Mouse (Mus musculus): ENCODE measurements around the gene Snrpn. TPM values are rescaled to one million over a fixed set of nuclear protein-coding genes. Genes with fewer than 3 reads are reported as not detected.
"Not testable (repeated sequence)": the region's sequence is repeated elsewhere in the genome, so short reads cannot be mapped to it uniquely, and the experiment has no call there.

Snrpn gene
- 467 and 583 TPM in 2 replicates for polyA plus RNA-seq (2015; fragmentation: Nextera tagmentation; extraction: Ambion mirVana)

DNA sequence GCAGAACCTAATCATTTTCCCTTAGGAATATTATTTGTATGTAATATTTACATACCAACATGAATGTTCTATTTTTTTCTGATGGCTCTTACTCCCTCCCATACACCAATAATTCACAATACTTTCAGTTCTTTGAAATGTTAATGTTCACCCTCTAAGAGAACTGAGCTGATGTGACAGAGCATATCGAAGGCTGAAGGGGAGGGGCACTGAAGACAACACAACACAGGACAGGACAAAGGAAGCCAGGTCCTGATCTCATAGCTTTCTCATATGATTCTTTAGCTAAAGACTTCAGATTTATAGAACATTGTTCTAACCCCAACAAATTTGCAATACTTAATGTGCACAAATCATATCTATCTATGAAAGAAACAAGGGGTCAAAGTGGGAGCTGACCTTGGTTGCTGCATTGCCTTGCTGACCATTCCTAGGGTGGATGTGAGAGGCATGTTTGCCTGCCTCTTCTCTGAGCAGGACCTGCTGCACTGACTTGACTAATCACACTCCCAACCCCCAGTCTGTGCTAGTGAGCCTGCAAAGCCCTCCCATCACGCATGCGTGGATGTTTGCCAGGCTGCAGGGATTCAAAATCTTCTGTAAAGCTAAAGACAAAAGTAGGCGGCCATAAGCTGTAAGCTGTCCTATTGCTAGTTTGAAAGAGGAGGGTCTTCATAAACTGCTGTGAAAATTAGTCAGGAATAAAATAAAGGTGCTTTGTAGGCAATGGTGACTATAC, at the start of gene Snrpn:
Gene Snrpn, minus strand, starts transcription at position 478 of the 739 bp plus-strand sequence.
- WGBS, result 46% methylated on average over 4 of the region's 4 CpGs
- H3K4me2 ChIP-seq (ENCODE audit: low read length), result no peak within 1 kb of the TSS

DNA sequence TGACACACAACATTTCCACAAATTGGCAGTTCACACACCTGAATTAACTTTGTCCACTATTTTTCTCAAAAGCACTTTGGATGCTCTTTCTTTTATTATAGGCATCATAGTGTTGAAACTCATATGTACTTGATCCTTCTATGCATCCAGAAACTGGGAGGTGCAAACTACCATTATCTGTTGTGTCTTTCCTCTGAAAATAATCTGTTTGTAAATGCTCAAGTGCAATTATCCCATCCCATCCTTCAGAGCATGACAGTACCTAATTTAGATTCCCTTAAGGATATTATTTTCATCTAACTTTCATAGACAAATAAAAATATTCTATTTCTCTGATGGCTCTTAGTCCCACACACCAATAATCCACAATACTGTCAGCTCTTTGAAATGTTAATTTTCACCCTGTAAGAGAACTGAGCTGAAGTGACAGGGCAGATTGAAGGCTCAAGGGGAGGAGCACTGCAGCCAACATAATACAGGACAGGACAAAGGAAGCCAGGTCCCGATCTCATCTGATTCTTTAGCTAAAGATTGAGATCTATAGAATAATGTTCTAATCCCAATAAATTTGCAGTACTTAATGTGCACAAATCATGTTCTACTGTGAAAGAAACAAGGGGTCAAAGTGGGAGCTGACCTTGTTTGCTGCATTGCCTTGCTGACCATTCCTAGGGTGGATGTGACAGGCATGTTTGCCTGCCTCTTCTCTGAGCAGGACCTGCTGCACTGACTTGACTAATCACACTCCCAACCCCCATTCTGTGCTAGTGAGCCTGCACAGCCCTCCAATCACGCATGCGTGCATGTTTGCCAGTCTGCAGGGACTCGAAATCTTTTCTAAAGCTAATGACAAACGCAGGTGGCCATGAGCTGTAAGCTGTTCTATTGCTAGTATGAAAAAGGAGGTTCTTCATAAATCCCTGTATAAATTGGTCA, 30.5 kb upstream of the Snrpn start:
- Histone ChIP-seq H3K9ac (replicated peaks; ENCODE audit: low read depth, low read length) (no peak overlapping the region; the same call in 1 of the 2 replicates), H3K9me3 (ENCODE audit: control insufficient read depth, low read length) (no peaks in the 10 kb centered on the region), H3K4me1 (replicated peaks; ENCODE audit: control insufficient read depth, insufficient read depth, low read length) (no peaks in the 10 kb centered on the region), H3K27ac (ENCODE audit: low read length) (peak overlapping the region; percentile 73), H3K4me3 (replicated peaks; ENCODE audit: low read length) (no peak overlapping the region), H3K4me2 (ENCODE audit: low read length) (peak overlapping the region; percentile 34), H3K27me3 (replicated peaks; ENCODE audit: control insufficient read depth, insufficient read depth, low read length) (no peaks in the 10 kb centered on the region), H3K36me3 (ENCODE audit: control insufficient read depth, insufficient read depth) (no peaks in the 10 kb centered on the region)
- ATAC-seq, result peak; percentile 96
- 43% methylated on average over 5 of the region's 5 CpGs for WGBS

More for the DNA sequence above, at the start of gene Snrpn:
- Histone ChIP-seq H3K27me3 (replicated peaks; ENCODE audit: control insufficient read depth, insufficient read depth, low read length) (no peaks in the 10 kb centered on the region), H3K9ac (replicated peaks; ENCODE audit: low read depth, low read length) (no peak within 1 kb of the TSS), H3K36me3 (ENCODE audit: control insufficient read depth, insufficient read depth) (no peaks in the 10 kb centered on the region), H3K4me1 (replicated peaks; ENCODE audit: control insufficient read depth, insufficient read depth, low read length) (no peaks in the 10 kb centered on the region), H3K9me3 (ENCODE audit: control insufficient read depth, low read length) (no peaks in the 10 kb centered on the region), H3K27ac (ENCODE audit: low read length) (no peak within 1 kb of the TSS), H3K4me3 (replicated peaks; ENCODE audit: low read length) (no peak within 1 kb of the TSS)
- ATAC-seq, result peak; percentile 81

DNA sequence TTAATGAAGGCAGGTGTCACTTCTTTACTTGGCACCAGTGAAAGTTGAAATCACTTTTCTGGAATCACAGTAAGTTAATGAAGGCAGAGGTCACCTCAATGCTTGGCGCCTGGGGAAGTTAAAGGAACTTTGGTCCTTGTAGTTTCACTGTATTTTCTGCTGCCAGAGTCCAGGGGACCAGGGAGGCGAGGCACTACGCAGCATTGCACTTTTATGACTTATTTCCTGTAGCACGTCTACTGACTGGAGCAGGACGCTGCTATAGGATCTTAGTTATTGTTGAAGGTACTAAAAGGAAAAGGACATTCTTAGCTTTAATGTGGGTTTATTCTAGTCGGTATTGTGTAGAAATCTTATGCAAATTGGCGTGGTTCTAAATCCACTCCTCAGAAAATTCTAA, 14.7 kb downstream of the Snrpn start:
- no peaks in the 10 kb centered on the region; the same call in 1 of the 2 replicates for H3K4me1 ChIP-seq (replicated peaks; ENCODE audit: control insufficient read depth, insufficient read depth, low read length)
- H3K9ac ChIP-seq (replicated peaks; ENCODE audit: low read depth, low read length), result no peak overlapping the region
- no peak overlapping the region for H3K27ac ChIP-seq (ENCODE audit: low read length)
- H3K9me3 ChIP-seq (ENCODE audit: control insufficient read depth, low read length), result no peaks in the 10 kb centered on the region
- no peak overlapping the region for H3K4me2 ChIP-seq (ENCODE audit: low read length)
- no peaks in the 10 kb centered on the region for H3K36me3 ChIP-seq (ENCODE audit: control insufficient read depth, insufficient read depth)
- no peaks in the 10 kb centered on the region for H3K27me3 ChIP-seq (replicated peaks; ENCODE audit: control insufficient read depth, insufficient read depth, low read length)
- H3K4me3 ChIP-seq (replicated peaks; ENCODE audit: low read length), result no peak overlapping the region
- WGBS, result 80% methylated on average over 7 of the region's 7 CpGs
- ATAC-seq, result no peak

- not testable (repeated sequence) for H3K36me3 ChIP-seq (ENCODE audit: control insufficient read depth, insufficient read depth); H3K4me3 ChIP-seq (replicated peaks; ENCODE audit: low read length); H3K9ac ChIP-seq (replicated peaks; ENCODE audit: low read depth, low read length); ATAC-seq; H3K27me3 ChIP-seq (replicated peaks; ENCODE audit: control insufficient read depth, insufficient read depth, low read length); H3K9me3 ChIP-seq (ENCODE audit: control insufficient read depth, low read length); H3K4me1 ChIP-seq (replicated peaks; ENCODE audit: control insufficient read depth, insufficient read depth, low read length); H3K27ac ChIP-seq (ENCODE audit: low read length); H3K4me2 ChIP-seq (ENCODE audit: low read length)
- WGBS, result 59% methylated on average over 3 of the region's 3 CpGs
Measured at GRCm38 (mm10) chr7:60123086-60123624, 16.9 kb downstream of the Snrpn start.

GRCm38 (mm10) chr7:60122434-60123085, 17.5 kb downstream of the Snrpn start:
- 64% methylated on average over 2 of the region's 2 CpGs for WGBS
- Histone ChIP-seq H3K9ac (replicated peaks; ENCODE audit: low read depth, low read length) (no peak overlapping the region), H3K4me3 (replicated peaks; ENCODE audit: low read length) (no peak overlapping the region), H3K4me2 (ENCODE audit: low read length) (no peak overlapping the region), H3K9me3 (ENCODE audit: control insufficient read depth, low read length) (no peaks in the 10 kb centered on the region), H3K27ac (ENCODE audit: low read length) (no peak overlapping the region), H3K4me1 (replicated peaks; ENCODE audit: control insufficient read depth, insufficient read depth, low read length) (no peaks in the 10 kb centered on the region; the same call in 1 of the 2 replicates), H3K36me3 (ENCODE audit: control insufficient read depth, insufficient read depth) (no peaks in the 10 kb centered on the region), H3K27me3 (replicated peaks; ENCODE audit: control insufficient read depth, insufficient read depth, low read length) (no peaks in the 10 kb centered on the region)
- no peak for ATAC-seq

DNA sequence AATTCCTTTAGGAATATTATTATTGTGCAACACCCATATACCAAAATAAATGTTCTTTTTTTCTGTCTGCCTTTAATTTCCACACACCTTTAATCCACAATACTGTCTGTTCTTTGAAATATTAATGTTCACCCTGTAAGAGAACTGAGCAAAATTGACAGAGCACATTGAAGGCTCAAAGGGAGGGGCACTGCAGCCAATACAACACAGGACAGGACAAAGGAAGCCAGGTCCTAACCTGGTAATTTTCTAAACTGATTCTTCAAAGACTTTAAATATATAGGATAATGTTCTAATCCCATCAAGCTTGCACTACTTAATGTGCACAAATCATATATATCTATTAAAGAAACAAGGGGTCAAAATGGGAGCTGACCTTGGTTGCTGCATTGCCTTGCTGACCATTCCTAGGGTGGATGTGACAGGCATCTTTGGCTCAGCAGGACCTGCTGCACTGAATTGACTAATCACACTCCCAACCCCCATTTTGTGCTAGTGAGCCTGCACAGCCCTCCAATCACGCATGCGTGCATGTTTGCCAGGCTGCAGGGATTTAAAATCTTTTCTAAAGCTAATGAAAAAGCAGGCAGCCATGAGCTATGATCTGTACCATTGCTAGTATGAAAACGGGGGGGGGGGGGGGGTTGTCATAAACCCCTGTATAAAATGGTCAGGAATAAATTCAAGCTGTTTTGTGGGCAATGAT, 42.7 kb downstream of the Snrpn start:
- H3K4me3 ChIP-seq (replicated peaks; ENCODE audit: low read length), result no peak overlapping the region
- peak overlapping the region; percentile 16; the same call in 1 of the 2 replicates for H3K4me2 ChIP-seq (ENCODE audit: low read length)
- no peaks in the 10 kb centered on the region for H3K9me3 ChIP-seq (ENCODE audit: control insufficient read depth, low read length)
- no peaks in the 10 kb centered on the region for H3K36me3 ChIP-seq (ENCODE audit: control insufficient read depth, insufficient read depth)
- no peaks in the 10 kb centered on the region for H3K27me3 ChIP-seq (replicated peaks; ENCODE audit: control insufficient read depth, insufficient read depth, low read length)
- H3K9ac ChIP-seq (replicated peaks; ENCODE audit: low read depth, low read length), result no peak overlapping the region
- no peaks in the 10 kb centered on the region for H3K4me1 ChIP-seq (replicated peaks; ENCODE audit: control insufficient read depth, insufficient read depth, low read length)
- 58% methylated on average over 3 of the region's 3 CpGs for WGBS
- H3K27ac ChIP-seq (ENCODE audit: low read length), result no peak overlapping the region
- ATAC-seq, result peak; percentile 91

GRCm38 (mm10) chr7:60076301-60076700, 63.7 kb downstream of the Snrpn start:
- Histone ChIP-seq H3K27ac (ENCODE audit: low read length) (no peak overlapping the region), H3K4me1 (replicated peaks; ENCODE audit: control insufficient read depth, insufficient read depth, low read length) (no peaks in the 10 kb centered on the region), H3K4me2 (ENCODE audit: low read length) (no peak overlapping the region), H3K9ac (replicated peaks; ENCODE audit: low read depth, low read length) (no peak overlapping the region), H3K27me3 (replicated peaks; ENCODE audit: control insufficient read depth, insufficient read depth, low read length) (no peaks in the 10 kb centered on the region), H3K4me3 (replicated peaks; ENCODE audit: low read length) (no peak overlapping the region), H3K9me3 (ENCODE audit: control insufficient read depth, low read length) (no peaks in the 10 kb centered on the region), H3K36me3 (ENCODE audit: control insufficient read depth, insufficient read depth) (no peaks in the 10 kb centered on the region)
- ATAC-seq, result peak; percentile 45; the same call in 1 of the 2 replicates
- whole genome bisulfite sequencing, result 49% methylated on average over 2 of the region's 2 CpGs

GRCm38 (mm10) chr7:60047481-60048201, 92.4 kb downstream of the Snrpn start:
- Histone ChIP-seq H3K4me2 (ENCODE audit: low read length) (no peak overlapping the region), H3K4me3 (replicated peaks; ENCODE audit: low read length) (peak overlapping the region; percentile 29), H3K9me3 (ENCODE audit: control insufficient read depth, low read length) (no peaks in the 10 kb centered on the region), H3K9ac (replicated peaks; ENCODE audit: low read depth, low read length) (peak overlapping the region; percentile 5; the same call in 1 of the 2 replicates), H3K36me3 (ENCODE audit: control insufficient read depth, insufficient read depth) (no peaks in the 10 kb centered on the region), H3K4me1 (replicated peaks; ENCODE audit: control insufficient read depth, insufficient read depth, low read length) (no peaks in the 10 kb centered on the region), H3K27me3 (replicated peaks; ENCODE audit: control insufficient read depth, insufficient read depth, low read length) (no peaks in the 10 kb centered on the region), H3K27ac (ENCODE audit: low read length) (peak overlapping the region; percentile 44; the same call in 1 of the 2 replicates)
- ATAC-seq, result peak; percentile 85
- WGBS, result 57% methylated on average over 6 of the region's 6 CpGs

Data from forebrain, embryonic 16.5 days (tissue).